Comparison of ENCODE assay signal across 17 mouse cellular contexts in the genomic region with DNA sequence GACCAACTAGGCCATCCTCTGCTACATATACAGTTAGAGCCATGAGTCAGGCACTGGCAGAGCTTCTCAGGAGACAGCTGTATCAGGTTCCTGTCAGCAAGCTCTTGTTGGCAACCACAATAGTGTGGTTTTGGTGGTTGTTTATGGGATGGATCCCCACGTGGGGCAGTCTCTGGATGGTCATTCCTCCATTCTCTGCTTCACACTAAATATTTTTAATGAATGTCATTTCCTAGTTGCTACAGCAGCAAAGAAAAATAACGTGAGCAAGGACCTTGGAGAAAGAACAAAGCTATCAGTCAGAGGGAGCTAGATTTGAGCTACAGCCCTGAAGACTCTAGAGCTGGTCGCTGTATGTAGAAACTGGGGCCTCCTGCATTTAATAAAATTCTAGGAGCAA.
DNase-seq lines count a peak whose midpoint lies in the region; ATAC-seq and TF ChIP-seq lines count a peak whose summit lies in the region.
"Had no signal": no experiment of that assay in that cellular context is flagged by ENCODE, and none has a peak within 500 bp of the region (broad histone marks: within the 10 kb centered on the region; RNA-seq: fewer than 3 reads in every experiment).

No protein-coding gene starts in this region.

- ATAC-seq in lung, embryonic 14.5 days (ENCODE audit: insufficient read depth): peak; percentile 93
- ATAC-seq: CD4-positive, CD25-positive, alpha-beta regulatory T cell, adult 4 months; hindbrain, embryonic 16.5 days had no signal

- TF ChIP-seq CTCF in heart, adult 2 months (IDR thresholded peaks at IDR 0.05): no peak
- no peak for TF ChIP-seq CTCF in testis, adult 2 months (IDR thresholded peaks at IDR 0.05; ENCODE audit: control insufficient read depth, insufficient read depth, insufficient replicate concordance, low read depth, low read length)
- no peak for TF ChIP-seq CTCF in lung, embryonic 14.5 days (IDR thresholded peaks at IDR 0.05; ENCODE audit: low read depth)

- TF ChIP-seq POLR2A in heart, adult 2 months (IDR thresholded peaks at IDR 0.05; ENCODE audit: insufficient read depth, low read depth, low read length): no peak
- TF ChIP-seq POLR2A in testis, adult 2 months (IDR thresholded peaks at IDR 0.05; ENCODE audit: control insufficient read depth, low read depth, low read length): no peak

- H3K9me3 ChIP-seq in lung, embryonic 14.5 days (ENCODE audit: low read depth, low read length): no peaks in the 10 kb centered on the region
- H3K9me3 ChIP-seq: heart, embryonic 10.5 days; liver, embryonic 15.5 days; midbrain, embryonic 12.5 days; neural tube, embryonic 12.5 days had no signal

- DNase-seq in heart, adult 2 months: no peak
- DNase-seq in heart, postnatal 25 days (ENCODE audit: low spot score): no peak
- no peak for DNase-seq in testis, postnatal 10 days (ENCODE audit: low spot score)
- peak; percentile 85 for DNase-seq in lung, embryonic 14.5 days
- no peak for DNase-seq in frontal cortex, postnatal 36 days (ENCODE audit: low spot score in 2 of 2)
- DNase-seq in right cerebral cortex, adult 2 months (ENCODE audit: low spot score in 2 of 2): no peak
- DNase-seq in urinary bladder, adult 18-20 months (ENCODE audit: low spot score in 2 of 2): no peak
- DNase-seq: cerebellum, adult 9-10 months; layer of hippocampus, postnatal 36 days; right cerebral cortex, postnatal 14 days had no signal

- TF ChIP-seq EP300 in heart, adult 2 months (IDR thresholded peaks at IDR 0.05; ENCODE audit: insufficient read depth, low read depth, low read length): no peak

- intact Hi-C loops in heart, adult 2 months (cut with DNase I): loop anchor here (5.0 to 10.0 kb wide), 2 partner anchors 416 to 474 kb away; no protein-coding TSS in a partner anchor
- intact Hi-C loops in heart, postnatal 25 days (cut with DNase I): loop anchor here (10.0 kb wide), 1 partner anchor 406 kb away; the partner anchor contains the start of gene Csl

- 38% methylated on average over 3 of the region's 3 CpGs for WGBS in heart, adult 2 months
- WGBS in lung, embryonic 14.5 days: 31% methylated on average over 3 of the region's 3 CpGs

- no peaks in the 10 kb centered on the region for H3K79me2 ChIP-seq in heart, adult 2 months (replicated peaks; ENCODE audit: control insufficient read depth, insufficient read depth, low read length)

- peak overlapping the region; percentile 86 for H3K27ac ChIP-seq in heart, adult 2 months
- peak overlapping the region; percentile 36; the same call in 1 of the 2 replicates for H3K27ac ChIP-seq in testis, adult 2 months (ENCODE audit: control insufficient read depth, insufficient read depth, low read depth, low read length)
- peak overlapping the region; percentile 55; the same call in 1 of the 2 replicates for H3K27ac ChIP-seq in lung, embryonic 14.5 days (ENCODE audit: low read depth)
- H3K27ac ChIP-seq: liver, embryonic 15.5 days; midbrain, embryonic 12.5 days; neural tube, embryonic 12.5 days had no signal

- H3K36me3 ChIP-seq in heart, adult 2 months (ENCODE audit: control insufficient read depth, insufficient read depth, low read length): peaks cover 6% of the 10 kb centered on the region
- no peaks in the 10 kb centered on the region for H3K36me3 ChIP-seq in testis, adult 2 months (ENCODE audit: control insufficient read depth, insufficient read depth, low read length)
- H3K36me3 ChIP-seq in lung, embryonic 14.5 days (ENCODE audit: insufficient read depth): no peaks in the 10 kb centered on the region
- H3K36me3 ChIP-seq: heart, embryonic 10.5 days; liver, embryonic 15.5 days; midbrain, embryonic 12.5 days; neural tube, embryonic 12.5 days had no signal

- peaks cover 13% of the 10 kb centered on the region; the same call in 1 of the 2 replicates for H3K4me1 ChIP-seq in heart, adult 2 months (ENCODE audit: control insufficient read depth, insufficient read depth, low read length)
- H3K4me1 ChIP-seq in testis, adult 2 months (ENCODE audit: control insufficient read depth, insufficient read depth, low read length): no peaks in the 10 kb centered on the region
- peaks cover 9% of the 10 kb centered on the region; the same call in 1 of the 2 replicates for H3K4me1 ChIP-seq in lung, embryonic 14.5 days (ENCODE audit: insufficient read depth)
- H3K4me1 ChIP-seq: liver, embryonic 15.5 days; midbrain, embryonic 12.5 days; neural tube, embryonic 12.5 days had no signal

- no peaks in the 10 kb centered on the region for H3K27me3 ChIP-seq in heart, adult 2 months (ENCODE audit: control insufficient read depth, insufficient read depth, low read length)
- H3K27me3 ChIP-seq in testis, adult 2 months (ENCODE audit: control insufficient read depth, insufficient read depth, low read length): no peaks in the 10 kb centered on the region
- no peaks in the 10 kb centered on the region for H3K27me3 ChIP-seq in lung, embryonic 14.5 days (ENCODE audit: insufficient read depth, low read length)
- H3K27me3 ChIP-seq: liver, embryonic 15.5 days; midbrain, embryonic 12.5 days; neural tube, embryonic 12.5 days had no signal

- H3K4me2 ChIP-seq in lung, embryonic 14.5 days: no peak overlapping the region
- H3K4me2 ChIP-seq: midbrain, embryonic 12.5 days; neural tube, embryonic 12.5 days had no signal

- no peak overlapping the region for H3K9ac ChIP-seq in heart, adult 2 months (ENCODE audit: low read depth, low read length)
- H3K9ac ChIP-seq in lung, embryonic 14.5 days: no peak overlapping the region
- H3K9ac ChIP-seq: liver, embryonic 15.5 days; midbrain, embryonic 12.5 days; neural tube, embryonic 12.5 days had no signal

- no peak overlapping the region for H3K4me3 ChIP-seq in heart, adult 2 months
- no peak overlapping the region for H3K4me3 ChIP-seq in testis, adult 2 months (ENCODE audit: control insufficient read depth, low read depth, low read length)
- H3K4me3 ChIP-seq in lung, embryonic 14.5 days (ENCODE audit: low read depth, low read length): no peak overlapping the region
- H3K4me3 ChIP-seq: heart, embryonic 10.5 days; liver, embryonic 15.5 days; midbrain, embryonic 12.5 days; neural tube, embryonic 12.5 days had no signal

Comparison
In these comparisons a context has a peak if more than half of its experiments do, and no peak if none do; other contexts are left out.
1. H3K27ac ChIP-seq: peak in every context shown above with its lines; median percentile 86 in heart, adult 2 months; 55 in lung, embryonic 14.5 days; 36 in testis, adult 2 months.